Mouse (Mus musculus) embryonic fibroblast, embryonic 13.5 days (primary cell): Measurements from ENCODE around the gene Frmd4b. TPM values are rescaled to one million over a fixed set of nuclear protein-coding genes. Genes with fewer than 3 reads are reported as not detected.

Experiments used
- H3K27ac ChIP-seq: 2 replicates; pipeline ENCODE4 v1.5.1; 2012; ENCODE audit warnings: low read length, control low read depth, inconsistent platforms; ENCODE audit not compliant: insufficient read depth
- H3K4me1 ChIP-seq: 2 replicates; pipeline ENCODE4 v1.6.1; 2011; ENCODE audit warnings: low read length; ENCODE audit not compliant: control insufficient read depth, insufficient read depth
- H3K4me3 ChIP-seq: 2 replicates; pipeline ENCODE4 v1.5.1; 2011; ENCODE audit warnings: mild to moderate bottlenecking, control low read depth, low read length; ENCODE audit not compliant: insufficient read depth
- CTCF ChIP-seq: IDR thresholded peaks from 2 replicates; pipeline ENCODE4 v1.5.1; 2011; ENCODE audit warnings: mild to moderate bottlenecking, control low read depth, low read length, moderate library complexity, borderline replicate concordance; ENCODE audit not compliant: insufficient read depth
- POLR2A ChIP-seq: IDR thresholded peaks from 2 replicates; pipeline ENCODE4 v1.6.1; 2011; ENCODE audit warnings: low read depth, mild to moderate bottlenecking, control low read depth, low read length, moderate library complexity
- polyA plus RNA-seq: library from polyadenylated mRNA; stranded (reverse); fragments of >200 nt; gene quantifications from 2 replicates; pipeline ENCODE4 v1.2.4, GENCODE M21; 2011; ENCODE audit warnings: low read depth; ENCODE audit not compliant: missing spikeins, insufficient read length

Gene Frmd4b
- polyA plus RNA-seq, 1 experiment, result 0.88 TPM

DNA sequence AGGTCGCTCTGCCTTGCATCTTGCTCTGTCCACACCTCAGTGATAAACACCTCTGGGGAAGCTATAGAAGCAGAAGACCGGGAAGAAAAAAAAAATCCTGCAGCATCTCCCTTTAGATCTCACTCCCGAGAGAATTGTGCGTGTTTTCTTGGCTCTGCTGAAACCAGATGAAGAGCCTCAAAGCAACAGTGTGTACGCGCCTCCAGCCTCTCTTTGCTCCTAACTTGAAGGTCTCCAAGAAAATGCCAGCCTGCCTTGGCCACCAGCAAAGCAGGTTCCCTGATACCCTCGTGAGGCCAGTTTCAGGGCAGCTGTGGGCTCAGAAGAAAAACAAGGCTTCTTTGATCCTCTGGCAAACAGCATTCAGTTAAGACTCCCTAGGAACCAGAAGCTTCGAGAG, 129.1 kb downstream of the Frmd4b start:
- H3K4me1 ChIP-seq, result no peaks in the 10 kb centered on the region
- no peak overlapping the region for H3K4me3 ChIP-seq
- TF ChIP-seq CTCF (no peak), POLR2A (no peak)
- no peak overlapping the region for H3K27ac ChIP-seq

DNA sequence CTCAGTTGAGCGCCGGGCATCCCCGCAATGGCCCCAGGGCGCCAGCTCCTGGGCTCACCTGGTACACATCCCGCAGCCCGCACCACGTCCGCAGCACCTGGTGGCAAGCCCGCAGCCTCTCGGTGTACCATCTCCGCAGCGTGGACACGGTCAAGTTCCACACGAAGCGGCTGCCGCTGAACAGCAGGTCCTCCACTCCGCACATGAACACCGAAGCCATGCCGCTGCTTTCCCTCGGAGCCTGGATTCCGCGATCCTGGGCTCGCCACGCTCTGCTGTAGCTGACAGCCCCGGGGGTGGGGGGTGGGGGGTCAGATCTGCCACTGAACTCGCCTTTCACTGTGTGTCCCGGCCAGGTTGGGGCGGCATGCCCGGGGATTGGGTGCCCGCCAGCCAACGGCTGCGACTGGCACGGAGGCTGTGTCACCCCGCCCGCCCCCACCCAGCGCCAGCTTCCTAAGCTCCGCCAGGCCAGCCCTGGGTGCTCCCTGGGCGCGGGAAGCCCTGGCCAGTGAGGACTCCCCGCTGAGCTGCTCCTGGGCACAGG, 129.7 kb downstream of the Frmd4b start:
- TF ChIP-seq POLR2A (no peak), CTCF (no peak)
- Histone ChIP-seq H3K4me1 (no peaks in the 10 kb centered on the region), H3K4me3 (peak overlapping the region; percentile 15), H3K27ac (no peak overlapping the region)

DNA sequence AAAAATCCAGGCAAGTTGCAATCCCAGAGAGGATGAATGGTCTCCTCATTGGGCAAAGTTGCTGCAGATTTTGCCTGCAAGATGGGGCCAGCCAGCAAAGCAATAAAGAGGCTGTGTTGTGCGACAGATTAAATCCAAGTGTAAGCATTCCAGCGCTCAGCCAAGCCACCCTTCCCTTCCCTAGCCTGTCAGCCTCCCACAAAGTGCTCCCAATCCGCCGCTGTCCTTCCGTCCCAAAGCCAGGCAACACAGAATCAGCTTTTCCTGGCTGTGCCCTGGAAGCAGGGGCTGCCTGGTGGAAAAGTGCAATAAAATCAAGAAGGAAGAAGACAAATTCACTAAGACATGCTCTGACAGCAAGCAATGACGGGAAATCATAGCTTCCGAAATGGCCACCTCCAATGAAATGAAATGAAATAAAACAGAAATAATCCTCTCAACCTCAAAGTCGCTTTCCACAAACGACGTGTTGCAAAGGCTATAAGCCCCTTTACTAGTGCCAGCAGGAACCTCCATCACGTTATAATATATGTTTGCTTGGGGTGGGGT, 130.5 kb downstream of the Frmd4b start:
- Histone ChIP-seq H3K4me1 (no peaks in the 10 kb centered on the region), H3K4me3 (0 out of 2 replicates have a peak overlapping the region, but pooled peaks have one; percentile 15), H3K27ac (no peak overlapping the region)
- TF ChIP-seq POLR2A, result no peak
- no peak for TF ChIP-seq CTCF

GRCm38 (mm10) chr6:97485886-97486386, 131.4 kb downstream of the Frmd4b start:
- TF ChIP-seq CTCF (no peak), POLR2A (no peak)
- Histone ChIP-seq H3K4me3 (no peak overlapping the region), H3K27ac (no peak overlapping the region), H3K4me1 (no peaks in the 10 kb centered on the region)

GRCm38 (mm10) chr6:97481912-97482311, 135.4 kb downstream of the Frmd4b start:
- H3K4me1 ChIP-seq, result no peaks in the 10 kb centered on the region

GRCm38 (mm10) chr6:97478981-97479860, 138.1 kb downstream of the Frmd4b start:
- Histone ChIP-seq H3K27ac (no peak overlapping the region), H3K4me3 (no peak overlapping the region), H3K4me1 (no peaks in the 10 kb centered on the region)
- no peak for TF ChIP-seq CTCF
- no peak for TF ChIP-seq POLR2A

More at GRCm38 (mm10) chr6:97481912-97482311, 135.4 kb downstream of the Frmd4b start:
- TF ChIP-seq POLR2A (no peak), CTCF (no peak)
- Histone ChIP-seq H3K27ac (no peak overlapping the region), H3K4me3 (no peak overlapping the region)

DNA sequence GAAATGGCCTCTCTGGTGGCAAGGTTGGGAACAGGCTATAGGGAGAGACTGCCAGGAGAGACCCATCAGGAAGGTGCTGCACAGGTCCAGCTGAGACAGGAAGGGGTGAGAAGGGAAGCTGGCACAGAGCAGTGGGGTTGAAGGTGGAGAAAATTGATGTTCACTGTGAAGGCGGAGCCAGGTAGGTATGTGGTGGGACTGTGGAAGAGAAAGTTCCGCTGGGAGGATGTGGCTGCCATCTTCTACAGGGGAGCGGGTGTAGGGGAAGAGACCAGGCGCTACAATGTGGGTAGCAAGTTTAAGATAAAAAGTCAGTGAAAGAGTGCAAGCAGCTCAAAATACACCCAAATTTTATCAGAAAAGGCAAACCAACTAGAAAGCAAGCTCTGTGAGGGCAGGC, 143.7 kb downstream of the Frmd4b start:
- no peak overlapping the region for H3K27ac ChIP-seq
- no peaks in the 10 kb centered on the region for H3K4me1 ChIP-seq
- no peak overlapping the region for H3K4me3 ChIP-seq
- TF ChIP-seq CTCF (no peak), POLR2A (no peak)

- H3K4me3 ChIP-seq, result no peak overlapping the region
- H3K27ac ChIP-seq, result no peak overlapping the region
- no peaks in the 10 kb centered on the region for H3K4me1 ChIP-seq
- no peak for TF ChIP-seq POLR2A
Measured at GRCm38 (mm10) chr6:97472873-97473550, 144.3 kb downstream of the Frmd4b start.

- H3K4me1 ChIP-seq, result peaks cover 2% of the 10 kb centered on the region; the same call in 1 of the 2 replicates
- H3K27ac ChIP-seq, result no peak overlapping the region
- H3K4me3 ChIP-seq, result no peak overlapping the region
- TF ChIP-seq POLR2A, result no peak
- TF ChIP-seq CTCF, result no peak
Measured at GRCm38 (mm10) chr6:97463898-97464524, 153.3 kb downstream of the Frmd4b start.
